Mouse (Mus musculus) cerebellum, adult 9-10 months (tissue): ENCODE measurements at regions not wholly inside any gene's neighbourhood (a gene's known extent, or its start where the extent isn't known, plus 50 kb on each side); places are given as distances from the start of the nearest gene placed in this dataset.

Experiments used
- DNase-seq: peaks from one replicate; pipeline ENCODE4 v3.0.0; 2022

GRCm38 (mm10) chr5:93328059-93328458, 61.0 kb downstream of the Ccng2 start:
- DNase-seq: peak; percentile 75

GRCm38 (mm10) chr5:93330851-93331250, 63.8 kb downstream of the Ccng2 start:
- DNase-seq: no peak

- no peak for DNase-seq
Measured at GRCm38 (mm10) chr5:93353101-93353500, 86.0 kb downstream of the Ccng2 start.
